Mouse (Mus musculus) lung, embryonic 14.5 days (tissue): ENCODE results near the gene Slc35a3. TPM values are rescaled to one million over a fixed set of nuclear protein-coding genes. Genes with fewer than 3 reads are reported as not detected.

ENCODE experiments used
- ATAC-seq: fragments of 200-750 bp; cut with Nextera tagmentation; 2 replicates; pipeline ENCODE4 v1.8.0; 2017; ENCODE audit warnings: mild to moderate bottlenecking, moderate TSS enrichment, moderate library complexity; ENCODE audit not compliant: insufficient read depth
- DNase-seq: peaks from one replicate; pipeline ENCODE4 v3.0.0-alpha.2; 2015
- H3K27ac ChIP-seq: fragments of 300-500 bp; sonication (generic); 2 replicates; pipeline ENCODE4 v1.5.1; 2014; ENCODE audit warnings: low read depth, mild to moderate bottlenecking, moderate library complexity
- H3K27me3 ChIP-seq: fragments of 300-500 bp; sonication (generic); 2 replicates; pipeline ENCODE4 v1.6.1; 2014; ENCODE audit warnings: low read length, control low read depth; ENCODE audit not compliant: insufficient read depth
- H3K36me3 ChIP-seq: fragments of 300-500 bp; sonication (generic); 2 replicates; pipeline ENCODE4 v1.6.1; 2014; ENCODE audit warnings: control low read depth; ENCODE audit not compliant: insufficient read depth
- H3K4me1 ChIP-seq: fragments of 300-500 bp; sonication (generic); 2 replicates; pipeline ENCODE4 v1.6.1; 2014; ENCODE audit warnings: antibody characterized with exemption, control low read depth; ENCODE audit not compliant: insufficient read depth
- H3K4me2 ChIP-seq: fragments of 300-500 bp; sonication (generic); 2 replicates; pipeline ENCODE4 v1.6.1; 2014; ENCODE audit warnings: mild to moderate bottlenecking
- H3K4me3 ChIP-seq: fragments of 300-500 bp; sonication (generic); 2 replicates; pipeline ENCODE4 v1.5.1; 2014; ENCODE audit warnings: low read depth, low read length
- H3K9ac ChIP-seq: fragments of 300-500 bp; sonication (generic); 2 replicates; pipeline ENCODE4 v1.6.1; 2014
- H3K9me3 ChIP-seq: fragments of 300-500 bp; sonication (generic); 2 replicates; pipeline ENCODE4 v1.6.1; 2016; ENCODE audit warnings: low read depth, low read length, control low read depth
- CTCF ChIP-seq: IDR thresholded peaks from 2 replicates; pipeline ENCODE4 v1.5.1; 2016; ENCODE audit warnings: antibody characterized with exemption, low read depth
- WGBS: fragments of 180-500 bp; shearing (Covaris S2); extraction: QIAGEN DNeasy Blood & Tissue Kit; methylation state at CpG from one replicate; pipeline ENCODE4 v1.1.7; 2014; 5-methylcytosine and 5-hydroxymethylcytosine counted together
- polyA plus RNA-seq: library from polyadenylated mRNA; unstranded; fragments of >200 nt; fragmentation: Nextera tagmentation; extraction: Ambion mirVana; gene quantifications from 2 replicates; pipeline ENCODE4 v1.2.1, GENCODE M21; 2014

Gene Slc35a3
- polyA plus RNA-seq, 1 experiment from 2014 or later, result 16.1 TPM

DNA sequence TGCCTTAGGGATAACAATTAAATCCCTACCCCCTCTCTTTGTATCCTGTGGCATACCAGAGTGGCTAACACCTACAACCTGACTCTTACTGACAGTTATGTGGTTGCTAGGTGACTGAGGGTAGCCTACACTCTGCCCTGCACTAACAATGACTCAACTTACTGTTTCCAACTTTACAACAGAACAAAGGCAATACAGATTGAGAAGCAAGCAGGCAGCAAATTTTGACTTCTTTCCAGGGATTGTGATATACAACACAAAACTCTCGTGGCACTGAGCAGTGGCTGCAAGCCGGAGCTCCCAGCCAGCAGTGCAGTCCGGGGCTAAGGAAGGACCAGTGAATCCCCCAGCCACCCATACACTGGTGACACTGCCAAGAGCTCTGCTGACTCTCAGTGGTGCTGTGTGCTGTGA, 60.6 kb downstream of the Slc35a3 start:
- Histone ChIP-seq H3K27me3 (no peaks in the 10 kb centered on the region), H3K36me3 (peaks cover 21% of the 10 kb centered on the region; the same call in 1 of the 2 replicates), H3K4me2 (no peak overlapping the region), H3K4me1 (no peaks in the 10 kb centered on the region), H3K4me3 (no peak overlapping the region), H3K27ac (no peak overlapping the region), H3K9ac (no peak overlapping the region), H3K9me3 (no peaks in the 10 kb centered on the region)
- TF ChIP-seq CTCF, result no peak
- ATAC-seq (peak; percentile 60; the same call in 1 of the 2 replicates), DNase-seq (no peak)
- WGBS, result 50% methylated on average over 3 of the region's 3 CpGs

DNA sequence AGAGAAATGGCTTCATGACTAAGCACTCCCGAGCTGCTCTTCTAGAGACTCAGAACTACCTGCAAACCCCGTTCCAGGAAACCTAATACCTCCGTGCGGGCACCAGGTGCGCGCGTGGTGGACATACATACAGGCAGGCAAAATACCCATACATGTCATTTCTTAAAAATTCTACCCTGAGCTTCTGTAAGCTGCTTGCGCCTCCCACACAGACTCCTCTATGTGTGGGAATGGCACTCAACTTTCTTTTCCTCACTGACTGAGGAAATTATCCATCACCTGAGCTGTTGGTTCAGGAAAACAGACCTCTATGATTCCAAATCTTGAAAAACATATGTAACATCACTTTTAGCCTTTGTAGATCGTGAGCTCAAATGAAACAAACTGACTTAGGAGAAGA, 61.9 kb downstream of the Slc35a3 start:
- no peak for DNase-seq
- no peak overlapping the region for H3K4me2 ChIP-seq
- H3K9me3 ChIP-seq, result no peaks in the 10 kb centered on the region
- H3K27me3 ChIP-seq, result no peaks in the 10 kb centered on the region
- WGBS, result 94% methylated on average over 9 of the region's 9 CpGs
- H3K9ac ChIP-seq, result no peak overlapping the region
- H3K27ac ChIP-seq, result no peak overlapping the region
- H3K4me1 ChIP-seq, result no peaks in the 10 kb centered on the region
- peaks cover 34% of the 10 kb centered on the region for H3K36me3 ChIP-seq
- TF ChIP-seq CTCF, result no peak
- H3K4me3 ChIP-seq, result no peak overlapping the region
- ATAC-seq, result no peak

DNA sequence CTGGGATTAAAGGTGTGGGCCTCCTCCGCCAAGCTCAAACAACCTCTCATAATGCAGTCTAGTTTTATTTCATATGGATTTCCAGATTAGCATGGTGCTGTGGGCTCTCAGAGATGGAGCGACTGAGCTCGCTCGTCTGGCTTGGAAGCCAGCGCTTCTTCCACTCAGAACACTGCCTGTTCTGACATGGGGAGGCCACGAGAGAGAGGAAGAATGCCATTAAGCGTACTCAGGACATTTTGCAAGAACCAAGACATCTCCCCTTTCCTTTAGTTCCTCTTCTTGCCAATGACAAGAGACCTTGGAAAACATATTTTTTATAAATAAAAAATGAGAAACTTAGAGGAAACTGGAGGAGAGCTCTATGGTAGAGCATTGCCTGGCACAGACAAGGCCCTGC, 63.8 kb downstream of the Slc35a3 start:
- Histone ChIP-seq H3K4me2 (no peak overlapping the region), H3K4me1 (no peaks in the 10 kb centered on the region), H3K9me3 (no peaks in the 10 kb centered on the region), H3K36me3 (peaks cover 51% of the 10 kb centered on the region), H3K9ac (no peak overlapping the region), H3K27ac (no peak overlapping the region), H3K27me3 (no peaks in the 10 kb centered on the region), H3K4me3 (no peak overlapping the region)
- 93% methylated on average over 7 of the region's 7 CpGs for WGBS
- ATAC-seq (no peak), DNase-seq (no peak)
- no peak for TF ChIP-seq CTCF

DNA sequence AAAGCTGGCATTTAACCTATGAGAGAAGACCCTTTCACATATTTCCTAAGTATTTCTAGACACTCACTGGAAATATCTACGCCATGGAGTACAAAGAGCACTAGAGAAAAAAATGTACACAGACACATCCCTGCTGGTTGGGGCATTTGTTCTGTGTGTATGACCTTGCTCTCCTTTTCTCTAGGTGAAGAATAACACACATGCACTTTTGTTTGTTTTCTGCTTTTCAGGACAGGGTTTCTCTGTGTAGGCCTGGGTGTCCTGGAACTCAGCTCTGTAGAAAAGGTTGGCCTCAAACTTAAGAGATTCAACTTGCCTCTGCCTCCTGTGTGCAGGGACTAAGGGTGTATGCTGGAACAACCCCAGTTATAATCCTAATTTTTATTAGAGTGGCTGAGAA, 66.2 kb downstream of the Slc35a3 start:
- H3K9me3 ChIP-seq, result no peaks in the 10 kb centered on the region
- ATAC-seq, result no peak

DNA sequence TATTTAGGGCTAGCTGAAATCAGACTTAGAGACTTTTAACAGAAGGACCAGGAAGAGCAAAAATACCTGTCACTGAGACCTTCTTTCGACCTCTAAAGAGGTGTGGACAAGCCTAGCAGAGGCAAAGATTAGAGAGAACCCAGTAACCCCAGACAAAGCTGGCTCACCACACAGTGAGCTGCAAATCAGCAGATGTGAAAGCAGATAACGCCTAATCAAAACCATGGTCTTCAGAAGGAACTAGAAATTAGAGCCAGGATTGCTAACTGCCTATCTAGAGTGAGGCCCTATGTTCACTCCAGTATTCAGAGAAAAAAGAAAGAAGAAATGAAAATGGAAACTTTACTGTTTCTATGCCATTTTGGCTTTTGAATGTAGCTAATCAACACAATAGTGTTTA, 70.3 kb downstream of the Slc35a3 start:
- no peak overlapping the region for H3K9ac ChIP-seq
- no peaks in the 10 kb centered on the region for H3K4me1 ChIP-seq
- peaks cover 87% of the 10 kb centered on the region for H3K36me3 ChIP-seq
- H3K27me3 ChIP-seq, result no peaks in the 10 kb centered on the region
- DNase-seq, result no peak
- 88% methylated on average over 2 of the region's 2 CpGs for WGBS
- H3K27ac ChIP-seq, result no peak overlapping the region
- no peaks in the 10 kb centered on the region for H3K9me3 ChIP-seq
- H3K4me3 ChIP-seq, result no peak overlapping the region
- no peak for TF ChIP-seq CTCF
- H3K4me2 ChIP-seq, result no peak overlapping the region
- ATAC-seq, result no peak

More for the DNA sequence above, 66.2 kb downstream of the Slc35a3 start:
- Histone ChIP-seq H3K4me3 (no peak overlapping the region), H3K9ac (no peak overlapping the region), H3K4me1 (no peaks in the 10 kb centered on the region), H3K4me2 (no peak overlapping the region), H3K36me3 (peaks cover 66% of the 10 kb centered on the region), H3K27me3 (no peaks in the 10 kb centered on the region), H3K27ac (no peak overlapping the region)
- DNase-seq, result no peak
- 90% methylated on average over 1 of the region's 1 CpGs for WGBS
- TF ChIP-seq CTCF, result no peak

DNA sequence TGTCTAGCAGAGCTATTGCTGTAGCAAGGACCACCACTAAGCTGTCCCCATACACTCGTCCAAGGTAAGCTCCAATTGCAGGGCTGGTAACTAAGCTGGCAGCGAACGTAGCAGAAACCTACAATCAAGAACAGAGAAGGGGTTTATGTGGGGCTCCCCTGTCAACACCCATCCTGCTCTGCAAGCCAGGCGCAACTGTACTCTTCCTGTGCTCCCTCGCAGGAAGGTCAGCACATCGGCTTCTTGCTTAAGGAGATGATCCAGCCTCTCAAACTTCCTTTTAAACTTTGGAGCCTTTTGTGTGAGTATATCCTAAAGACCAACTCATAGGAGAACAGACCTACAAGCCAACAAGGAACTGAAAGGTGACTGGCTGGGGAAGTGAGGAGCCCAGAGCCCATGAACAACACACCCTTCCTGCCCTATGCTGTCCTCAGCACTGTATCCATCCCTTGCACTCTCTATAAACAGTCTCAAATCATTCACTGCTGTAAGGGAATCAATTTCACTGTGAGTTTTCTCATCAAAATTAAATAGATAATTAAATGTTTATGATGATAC, 70.7 kb downstream of the Slc35a3 start:
- no peak for ATAC-seq
- Histone ChIP-seq H3K4me2 (no peak overlapping the region), H3K4me1 (no peaks in the 10 kb centered on the region)

DNA sequence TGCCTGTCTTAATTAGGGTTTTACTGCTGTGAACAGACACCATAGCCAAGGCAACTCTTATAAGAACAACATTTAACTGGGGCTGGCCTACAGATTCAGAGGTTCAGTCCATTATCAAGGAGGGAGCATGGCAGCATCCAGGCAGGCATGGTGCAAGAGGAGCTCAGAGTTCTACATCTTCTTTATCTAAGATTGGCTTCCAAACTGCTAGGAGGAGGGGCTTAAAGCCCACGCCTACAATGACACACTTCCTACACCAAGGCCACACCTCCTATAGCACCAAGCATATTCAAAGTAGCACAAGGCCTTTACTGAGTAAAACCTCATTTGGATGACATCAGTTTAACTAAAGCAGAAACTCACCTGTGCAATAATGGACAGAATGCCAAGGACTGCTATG, 72.6 kb downstream of the Slc35a3 start:
- no peaks in the 10 kb centered on the region for H3K9me3 ChIP-seq
- H3K27me3 ChIP-seq, result no peaks in the 10 kb centered on the region
- H3K36me3 ChIP-seq, result peaks cover 86% of the 10 kb centered on the region
- no peak overlapping the region for H3K27ac ChIP-seq
- H3K4me2 ChIP-seq, result no peak overlapping the region
- H3K4me1 ChIP-seq, result no peaks in the 10 kb centered on the region
- ATAC-seq (no peak), DNase-seq (no peak)
- WGBS, result 89% methylated on average over 1 of the region's 1 CpGs
- H3K9ac ChIP-seq, result no peak overlapping the region
- no peak overlapping the region for H3K4me3 ChIP-seq
- no peak for TF ChIP-seq CTCF

More for the DNA sequence above, 70.7 kb downstream of the Slc35a3 start:
- TF ChIP-seq CTCF, result no peak
- 93% methylated on average over 6 of the region's 6 CpGs for WGBS
- no peak for DNase-seq
- Histone ChIP-seq H3K9me3 (no peaks in the 10 kb centered on the region), H3K9ac (no peak overlapping the region), H3K27me3 (no peaks in the 10 kb centered on the region), H3K27ac (no peak overlapping the region), H3K4me3 (no peak overlapping the region), H3K36me3 (peaks cover 87% of the 10 kb centered on the region)
